In genomic region chr12:81205619-81206560, GRCm38 (mm10) we compare ENCODE assay signal across 8 mouse cellular contexts.
DNase-seq lines count a peak whose midpoint lies in the region.

No protein-coding gene starts in this region.

- intact Hi-C loops in heart, postnatal 10 days (cut with DNase I): no loop called here
- intact Hi-C loops in heart, postnatal 25 days (cut with DNase I): no loop called here

- peak; percentile 48 to 70 for DNase-seq in heart, postnatal 10 days
- no peak for DNase-seq in heart, postnatal 25 days (ENCODE audit: low spot score)
- peak; percentile 68 for DNase-seq in ES-CJ7 (ENCODE audit: low read depth, low spot score)
- peak; percentile 80 for DNase-seq in embryo, embryonic 11 days
- peak; percentile 50 for DNase-seq in lung, postnatal 14 days
- no peak for DNase-seq in layer of hippocampus, postnatal 36 days
- DNase-seq in frontal cortex, postnatal 10 days (ENCODE audit: low spot score in 2 of 2): no peak
- DNase-seq in layer of hippocampus, adult 18-20 months (ENCODE audit: low spot score in 2 of 2): no peak

Comparison
In these comparisons a context has a peak if more than half of its experiments do, and no peak if none do; other contexts are left out.
1. DNase-seq: peak in heart, postnatal 10 days (2 of 2), ES-CJ7 (single experiment), embryo, embryonic 11 days (single experiment) and lung, postnatal 14 days (single experiment); none in heart, postnatal 25 days (single experiment), layer of hippocampus, postnatal 36 days (0 of 2), frontal cortex, postnatal 10 days (0 of 2) and layer of hippocampus, adult 18-20 months (0 of 2).